Mouse (Mus musculus): ENCODE data around the gene Uaca. TPM values are rescaled to one million over a fixed set of nuclear protein-coding genes. Genes with fewer than 3 reads are reported as not detected.
A peak's percentile ranks its signal among the peaks of the same experiment; 100 is the strongest.

Uaca gene
- polyA plus RNA-seq, 2 experiments = 13.2 to 23.5 TPM

GRCm38 (mm10) chr9:60837449-60838141 lies 43.3 kb downstream of the Uaca start:
- H3K4me1 ChIP-seq (ENCODE audit: control insufficient read depth, insufficient read depth, low read length) = peaks cover 16% of the 10 kb centered on the region; the same call in 1 of the 2 replicates
- ATAC-seq (ENCODE audit: low FRiP score, low read depth) (peak; percentile 63), DNase-seq (ENCODE audit: low spot score) (peak; percentile 31)
- H3K4me2 ChIP-seq (replicated peaks; ENCODE audit: low read depth, low read length, severe bottlenecking) = peak overlapping the region; percentile 52
- no peaks in the 10 kb centered on the region for H3K36me3 ChIP-seq (ENCODE audit: control insufficient read depth, insufficient read depth, low read length)
- peak overlapping the region; percentile 56 for H3K27ac ChIP-seq (replicated peaks; ENCODE audit: low read depth, low read length)
- peak overlapping the region; percentile 29; the same call in 1 of the 2 replicates for H3K9ac ChIP-seq (ENCODE audit: low read depth, low read length, severe bottlenecking)
- TF ChIP-seq POLR2A (IDR thresholded peaks at IDR 0.05; ENCODE audit: borderline replicate concordance, extremely low read depth, insufficient read depth, insufficient read length) = no peak
- peak overlapping the region; percentile 21 for H3K4me3 ChIP-seq (replicated peaks; ENCODE audit: low read length)
- H3K27me3 ChIP-seq (ENCODE audit: control insufficient read depth, insufficient read depth, low read length) = no peaks in the 10 kb centered on the region
- no peaks in the 10 kb centered on the region for H3K9me3 ChIP-seq (ENCODE audit: control insufficient read depth, low read length)
- 23% methylated on average over 20 of the region's 20 CpGs for WGBS

- no peak for TF ChIP-seq POLR2A (IDR thresholded peaks at IDR 0.05; ENCODE audit: borderline replicate concordance, extremely low read depth, insufficient read depth, insufficient read length)
Measured at GRCm38 (mm10) chr9:60838331-60838872, 44.1 kb downstream of the Uaca start.

GRCm38 (mm10) chr9:60841393-60841792 lies 47.1 kb downstream of the Uaca start:
- Histone ChIP-seq H3K27me3 (ENCODE audit: control insufficient read depth, insufficient read depth, low read length) (no peaks in the 10 kb centered on the region), H3K4me3 (replicated peaks; ENCODE audit: low read length) (no peak overlapping the region), H3K36me3 (ENCODE audit: control insufficient read depth, insufficient read depth, low read length) (peaks cover 6% of the 10 kb centered on the region; the same call in 1 of the 2 replicates), H3K4me2 (replicated peaks; ENCODE audit: low read depth, low read length, severe bottlenecking) (no peak overlapping the region), H3K9ac (ENCODE audit: low read depth, low read length, severe bottlenecking) (no peak overlapping the region), H3K9me3 (ENCODE audit: control insufficient read depth, low read length) (no peaks in the 10 kb centered on the region), H3K27ac (replicated peaks; ENCODE audit: low read depth, low read length) (no peak overlapping the region), H3K4me1 (ENCODE audit: control insufficient read depth, insufficient read depth, low read length) (peaks cover 16% of the 10 kb centered on the region; the same call in 1 of the 2 replicates)
- TF ChIP-seq POLR2A (IDR thresholded peaks at IDR 0.05; ENCODE audit: borderline replicate concordance, extremely low read depth, insufficient read depth, insufficient read length) = no peak
- DNase-seq (ENCODE audit: low spot score) (no peak), ATAC-seq (ENCODE audit: low FRiP score, low read depth) (no peak)
- 25% methylated on average over 5 of the region's 5 CpGs for WGBS

More at GRCm38 (mm10) chr9:60838331-60838872, 44.1 kb downstream of the Uaca start:
- Histone ChIP-seq H3K4me1 (ENCODE audit: control insufficient read depth, insufficient read depth, low read length) (peaks cover 16% of the 10 kb centered on the region; the same call in 1 of the 2 replicates), H3K36me3 (ENCODE audit: control insufficient read depth, insufficient read depth, low read length) (no peaks in the 10 kb centered on the region), H3K27me3 (ENCODE audit: control insufficient read depth, insufficient read depth, low read length) (no peaks in the 10 kb centered on the region), H3K9ac (ENCODE audit: low read depth, low read length, severe bottlenecking) (no peak overlapping the region), H3K4me3 (replicated peaks; ENCODE audit: low read length) (no peak overlapping the region), H3K9me3 (ENCODE audit: control insufficient read depth, low read length) (no peaks in the 10 kb centered on the region), H3K27ac (replicated peaks; ENCODE audit: low read depth, low read length) (no peak overlapping the region), H3K4me2 (replicated peaks; ENCODE audit: low read depth, low read length, severe bottlenecking) (peak overlapping the region; percentile 52; the same call in 1 of the 2 replicates)
- WGBS = 57% methylated on average over 9 of the region's 9 CpGs
- no peak for DNase-seq (ENCODE audit: low spot score)
- ATAC-seq (ENCODE audit: low FRiP score, low read depth) = no peak

GRCm38 (mm10) chr9:60843415-60844076 lies 49.2 kb downstream of the Uaca start:
- H3K9ac ChIP-seq (ENCODE audit: low read depth, low read length, severe bottlenecking) = no peak overlapping the region
- H3K4me1 ChIP-seq (ENCODE audit: control insufficient read depth, insufficient read depth, low read length) = peaks cover 2% of the 10 kb centered on the region; the same call in 1 of the 2 replicates
- H3K4me3 ChIP-seq (replicated peaks; ENCODE audit: low read length) = no peak overlapping the region
- TF ChIP-seq POLR2A (IDR thresholded peaks at IDR 0.05; ENCODE audit: borderline replicate concordance, extremely low read depth, insufficient read depth, insufficient read length) = no peak
- no peak for ATAC-seq (ENCODE audit: low FRiP score, low read depth)
- H3K27ac ChIP-seq (replicated peaks; ENCODE audit: low read depth, low read length) = no peak overlapping the region
- DNase-seq (ENCODE audit: low spot score) = no peak
- no peak overlapping the region for H3K4me2 ChIP-seq (replicated peaks; ENCODE audit: low read depth, low read length, severe bottlenecking)
- no peaks in the 10 kb centered on the region for H3K9me3 ChIP-seq (ENCODE audit: control insufficient read depth, low read length)
- 78% methylated on average over 6 of the region's 6 CpGs for WGBS
- H3K27me3 ChIP-seq (ENCODE audit: control insufficient read depth, insufficient read depth, low read length) = no peaks in the 10 kb centered on the region
- peaks cover 8% of the 10 kb centered on the region; the same call in 1 of the 2 replicates for H3K36me3 ChIP-seq (ENCODE audit: control insufficient read depth, insufficient read depth, low read length)

- Histone ChIP-seq H3K27ac (replicated peaks; ENCODE audit: low read depth, low read length) (no peak overlapping the region), H3K36me3 (ENCODE audit: control insufficient read depth, insufficient read depth, low read length) (peaks cover 13% of the 10 kb centered on the region; the same call in 1 of the 2 replicates), H3K27me3 (ENCODE audit: control insufficient read depth, insufficient read depth, low read length) (no peaks in the 10 kb centered on the region), H3K9ac (ENCODE audit: low read depth, low read length, severe bottlenecking) (no peak overlapping the region), H3K4me2 (replicated peaks; ENCODE audit: low read depth, low read length, severe bottlenecking) (no peak overlapping the region), H3K4me3 (replicated peaks; ENCODE audit: low read length) (no peak overlapping the region), H3K9me3 (ENCODE audit: control insufficient read depth, low read length) (no peaks in the 10 kb centered on the region), H3K4me1 (ENCODE audit: control insufficient read depth, insufficient read depth, low read length) (no peaks in the 10 kb centered on the region)
- WGBS = 74% methylated on average over 9 of the region's 9 CpGs
- TF ChIP-seq POLR2A (IDR thresholded peaks at IDR 0.05; ENCODE audit: borderline replicate concordance, extremely low read depth, insufficient read depth, insufficient read length) = no peak
- ATAC-seq (ENCODE audit: low FRiP score, low read depth) (no peak), DNase-seq (ENCODE audit: low spot score) (no peak)
Measured at GRCm38 (mm10) chr9:60848730-60849129, 54.4 kb downstream of the Uaca start.

All from limb, embryonic 14.5 days (tissue).